Mouse (Mus musculus) kidney, postnatal 0 days (tissue): Measurements from ENCODE around the gene Gnat1. TPM values are rescaled to one million over a fixed set of nuclear protein-coding genes. Genes with fewer than 3 reads are reported as not detected.
A peak's percentile ranks its signal among the peaks of the same experiment; 100 is the strongest.

Source experiments
- ATAC-seq: fragments of 200-750 bp; cut with Nextera tagmentation; replicated peaks from 2 replicates; pipeline ENCODE4 v1.8.0; 2017; ENCODE audit warnings: low read depth, moderate number of reproducible peaks, moderate TSS enrichment, moderate library complexity; ENCODE audit not compliant: low FRiP score
- DNase-seq: peaks from one replicate; pipeline ENCODE4 v3.0.0-alpha.2; 2016; ENCODE audit warnings: low spot score
- H3K27ac ChIP-seq: fragments of 300-500 bp; sonication (generic); 2 replicates; pipeline ENCODE4 v1.5.1; 2014; ENCODE audit warnings: mild to moderate bottlenecking
- H3K27me3 ChIP-seq: fragments of 300-500 bp; sonication (generic); 2 replicates; pipeline ENCODE4 v1.6.1; 2014; ENCODE audit warnings: low read length, mixed read lengths; ENCODE audit not compliant: insufficient read depth
- H3K36me3 ChIP-seq: fragments of 300-500 bp; sonication (generic); 2 replicates; pipeline ENCODE4 v1.6.1; 2014; ENCODE audit warnings: low read length, mixed read lengths; ENCODE audit not compliant: insufficient read depth
- H3K4me1 ChIP-seq: fragments of 300-500 bp; sonication (generic); replicated peaks from 2 replicates; pipeline ENCODE4 v1.6.1; 2014; ENCODE audit warnings: antibody characterized with exemption, low read length, mixed read lengths; ENCODE audit not compliant: insufficient read depth
- H3K4me2 ChIP-seq: fragments of 300-500 bp; sonication (generic); 2 replicates; pipeline ENCODE4 v1.6.1; 2014; ENCODE audit warnings: mild to moderate bottlenecking, low read length, moderate library complexity, mixed read lengths
- H3K4me3 ChIP-seq: fragments of 300-500 bp; sonication (generic); replicated peaks from 2 replicates; pipeline ENCODE4 v1.5.1; 2014; ENCODE audit warnings: low read depth, low read length
- H3K9ac ChIP-seq: fragments of 300-500 bp; sonication (generic); 2 replicates; pipeline ENCODE4 v1.6.1; 2014; ENCODE audit warnings: low read depth, low read length
- H3K9me3 ChIP-seq: fragments of 300-500 bp; sonication (generic); replicated peaks from 2 replicates; pipeline ENCODE4 v1.6.1; 2016; ENCODE audit warnings: low read length, inconsistent platforms, mixed read lengths
- CTCF ChIP-seq: IDR thresholded peaks from 2 replicates; pipeline ENCODE4 v1.5.1; 2016; ENCODE audit warnings: antibody characterized with exemption, low read depth, mild to moderate bottlenecking, moderate library complexity
- WGBS: fragments of 180-500 bp; shearing (Covaris S2); extraction: QIAGEN DNeasy Blood & Tissue Kit; methylation state at CpG from one replicate; pipeline ENCODE4 v1.1.7; 2014; 5-methylcytosine and 5-hydroxymethylcytosine counted together
- polyA plus RNA-seq: library from polyadenylated mRNA; unstranded; fragments of >200 nt; fragmentation: Nextera tagmentation; extraction: Ambion mirVana; gene quantifications from 2 replicates; pipeline ENCODE4 v1.2.1, GENCODE M21; 2015

Gene Gnat1
- polyA plus RNA-seq, 1 experiment from 2014 or later = 0.89 TPM

DNA sequence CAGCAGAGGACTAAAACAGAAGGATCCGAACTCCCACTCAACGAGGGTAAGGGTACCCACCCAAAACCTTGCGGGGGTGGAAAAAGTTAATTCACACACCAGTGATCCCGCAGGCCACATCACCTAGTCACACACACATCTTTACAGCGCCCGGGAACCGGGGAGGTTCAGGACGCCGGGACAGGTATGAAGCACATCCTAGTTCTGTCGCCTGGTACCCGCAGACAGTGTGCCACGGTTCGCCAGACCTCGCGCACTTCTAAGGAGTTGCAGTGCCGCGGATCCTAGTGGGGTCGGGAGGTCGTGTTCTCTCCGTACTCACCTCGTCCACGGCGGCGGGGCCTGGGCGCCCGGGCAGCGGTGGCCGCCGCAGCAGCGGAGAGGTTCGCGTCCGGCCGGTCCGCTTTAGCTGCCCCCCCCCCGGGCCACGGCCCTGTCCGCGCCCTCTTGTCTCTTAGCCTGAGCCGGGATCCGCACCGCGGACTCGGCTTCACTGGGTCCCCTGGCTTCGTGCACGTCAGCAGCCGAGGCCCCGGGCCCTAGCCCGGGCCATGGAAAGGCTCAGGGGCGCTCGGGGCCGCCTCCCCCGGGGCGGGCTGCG lies 29.7 kb upstream of the Gnat1 start:
- ATAC-seq = no peak; the same call in 1 of the 2 replicates
- H3K4me1 ChIP-seq = peaks cover 40% of the 10 kb centered on the region
- DNase-seq = no peak

DNA sequence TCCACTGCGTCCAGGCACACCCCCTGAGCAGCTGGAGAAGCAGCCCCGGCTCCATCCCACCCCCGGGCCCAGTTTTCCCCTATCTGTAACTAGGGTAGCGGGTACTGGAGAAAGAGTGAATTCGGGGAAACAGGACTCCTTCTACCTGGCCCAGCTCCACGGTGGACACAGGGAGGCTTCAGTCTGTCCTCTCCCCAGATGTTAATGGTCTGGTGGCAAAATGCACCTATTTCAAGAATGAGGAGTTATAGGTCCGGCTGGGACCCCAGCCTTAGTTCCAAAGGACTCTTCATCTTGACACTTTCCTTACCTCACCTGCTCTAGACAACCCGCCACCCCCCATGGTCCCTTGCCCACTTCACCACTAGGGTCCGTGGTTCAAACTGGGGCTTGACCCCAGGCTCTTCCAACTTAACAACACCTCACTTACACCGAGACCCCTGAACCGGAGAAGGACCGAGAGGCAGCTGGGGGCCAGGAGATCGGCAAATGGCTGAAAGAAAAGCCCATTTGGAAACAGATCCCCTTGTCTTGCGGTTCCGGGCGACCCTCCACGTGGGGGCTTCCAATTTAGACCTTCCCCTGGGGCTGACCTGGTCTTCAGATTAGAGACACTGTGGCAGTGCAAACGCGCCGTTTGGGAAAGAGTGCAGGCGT lies 29.1 kb upstream of the Gnat1 start:
- peak overlapping the region; percentile 97 for H3K4me2 ChIP-seq
- H3K27ac ChIP-seq = peak overlapping the region; percentile 89
- DNase-seq (no peak), ATAC-seq (no peak)
- H3K9me3 ChIP-seq = no peaks in the 10 kb centered on the region
- no peak; the same call in 1 of the 2 replicates for TF ChIP-seq CTCF
- WGBS = 3% methylated on average over 21 of the region's 21 CpGs
- H3K9ac ChIP-seq = peak overlapping the region; percentile 93
- H3K27me3 ChIP-seq = no peaks in the 10 kb centered on the region
- peaks cover 39% of the 10 kb centered on the region for H3K4me1 ChIP-seq
- peak overlapping the region; percentile 75 for H3K4me3 ChIP-seq
- H3K36me3 ChIP-seq = no peaks in the 10 kb centered on the region; the same call in 1 of the 2 replicates

More for the DNA sequence above, 29.7 kb upstream of the Gnat1 start:
- TF ChIP-seq CTCF = no peak
- Histone ChIP-seq H3K4me3 (peak overlapping the region; percentile 75), H3K36me3 (no peaks in the 10 kb centered on the region; the same call in 1 of the 2 replicates), H3K27ac (peak overlapping the region; percentile 89), H3K9me3 (no peaks in the 10 kb centered on the region), H3K9ac (peak overlapping the region; percentile 93), H3K4me2 (peak overlapping the region; percentile 97), H3K27me3 (no peaks in the 10 kb centered on the region)
- 0% methylated on average over 37 of the region's 55 CpGs for WGBS

DNA sequence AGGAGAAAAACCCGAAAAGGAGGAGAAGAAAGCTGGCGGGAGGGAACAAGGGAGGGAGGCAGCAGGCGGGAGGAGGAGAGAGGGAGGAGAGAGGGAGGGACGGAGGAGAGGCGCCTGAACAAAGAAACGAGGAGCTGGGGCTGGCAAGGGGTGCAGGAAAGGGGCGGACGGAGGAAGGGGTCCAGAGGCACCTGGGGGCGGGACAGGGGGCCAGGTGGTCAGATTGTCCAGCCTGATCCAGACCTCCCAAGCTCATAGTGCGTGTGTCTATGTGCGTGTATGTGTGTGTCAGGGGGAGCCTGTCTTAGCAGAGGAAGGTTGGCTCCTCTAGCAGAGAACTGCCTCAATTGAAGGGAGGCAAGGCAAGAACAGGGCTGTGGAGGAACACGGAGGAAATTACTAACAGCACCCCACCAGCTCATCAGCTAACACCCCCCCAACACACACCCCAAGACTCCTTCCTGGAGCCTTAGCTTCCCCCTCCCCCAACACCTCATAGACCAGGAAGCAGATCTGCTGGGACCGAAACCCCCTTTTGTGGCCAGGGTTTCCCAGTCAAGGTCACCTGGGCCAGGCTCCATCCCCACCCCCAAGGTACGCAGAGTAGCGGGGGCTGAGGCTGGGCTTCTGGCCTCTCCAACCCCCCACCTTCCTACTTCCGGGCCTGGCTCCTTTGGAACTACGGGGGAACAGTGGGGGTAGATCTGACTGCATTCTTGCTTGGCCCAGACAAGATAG lies 28.4 kb upstream of the Gnat1 start:
- 6% methylated on average over 16 of the region's 17 CpGs for WGBS
- no peaks in the 10 kb centered on the region for H3K9me3 ChIP-seq

DNA sequence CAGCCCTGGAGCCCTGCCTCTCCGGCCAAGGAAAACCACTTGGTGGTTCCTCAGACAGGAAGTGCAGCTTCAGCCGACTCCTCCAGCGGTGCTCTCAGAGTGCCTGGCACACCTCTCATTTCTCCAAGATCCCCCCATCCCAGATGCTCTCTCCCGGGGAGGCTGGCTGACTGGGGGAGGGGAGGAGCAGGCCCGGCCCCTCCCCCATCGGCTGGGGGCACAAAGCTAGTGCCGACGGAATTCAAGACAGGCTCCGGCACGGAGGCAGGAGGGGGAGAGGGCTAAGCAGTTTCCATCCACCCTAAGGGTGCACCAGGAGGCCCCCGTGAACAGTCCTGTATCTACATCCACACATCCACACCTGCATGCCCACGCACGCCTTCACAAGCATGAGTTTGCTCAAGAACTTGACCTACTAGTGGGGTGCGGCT lies 27.3 kb upstream of the Gnat1 start:
- WGBS = 8% methylated on average over 14 of the region's 14 CpGs
- H3K36me3 ChIP-seq = no peaks in the 10 kb centered on the region; the same call in 1 of the 2 replicates
- H3K9me3 ChIP-seq = no peaks in the 10 kb centered on the region
- H3K4me2 ChIP-seq = peak overlapping the region; percentile 97
- peak; percentile 35 for DNase-seq
- peak overlapping the region; percentile 93; the same call in 1 of the 2 replicates for H3K9ac ChIP-seq
- no peaks in the 10 kb centered on the region for H3K27me3 ChIP-seq
- H3K27ac ChIP-seq = no peak overlapping the region
- H3K4me1 ChIP-seq = peaks cover 51% of the 10 kb centered on the region
- TF ChIP-seq CTCF = no peak
- no peak for ATAC-seq
- peak overlapping the region; percentile 75 for H3K4me3 ChIP-seq

More for the DNA sequence above, 28.4 kb upstream of the Gnat1 start:
- ATAC-seq (no peak), DNase-seq (peak; percentile 69)
- Histone ChIP-seq H3K27ac (peak overlapping the region; percentile 39), H3K4me3 (peak overlapping the region; percentile 75), H3K27me3 (no peaks in the 10 kb centered on the region), H3K36me3 (no peaks in the 10 kb centered on the region; the same call in 1 of the 2 replicates), H3K9ac (peak overlapping the region; percentile 93), H3K4me1 (peaks cover 43% of the 10 kb centered on the region), H3K4me2 (peak overlapping the region; percentile 97)
- no peak for TF ChIP-seq CTCF

DNA sequence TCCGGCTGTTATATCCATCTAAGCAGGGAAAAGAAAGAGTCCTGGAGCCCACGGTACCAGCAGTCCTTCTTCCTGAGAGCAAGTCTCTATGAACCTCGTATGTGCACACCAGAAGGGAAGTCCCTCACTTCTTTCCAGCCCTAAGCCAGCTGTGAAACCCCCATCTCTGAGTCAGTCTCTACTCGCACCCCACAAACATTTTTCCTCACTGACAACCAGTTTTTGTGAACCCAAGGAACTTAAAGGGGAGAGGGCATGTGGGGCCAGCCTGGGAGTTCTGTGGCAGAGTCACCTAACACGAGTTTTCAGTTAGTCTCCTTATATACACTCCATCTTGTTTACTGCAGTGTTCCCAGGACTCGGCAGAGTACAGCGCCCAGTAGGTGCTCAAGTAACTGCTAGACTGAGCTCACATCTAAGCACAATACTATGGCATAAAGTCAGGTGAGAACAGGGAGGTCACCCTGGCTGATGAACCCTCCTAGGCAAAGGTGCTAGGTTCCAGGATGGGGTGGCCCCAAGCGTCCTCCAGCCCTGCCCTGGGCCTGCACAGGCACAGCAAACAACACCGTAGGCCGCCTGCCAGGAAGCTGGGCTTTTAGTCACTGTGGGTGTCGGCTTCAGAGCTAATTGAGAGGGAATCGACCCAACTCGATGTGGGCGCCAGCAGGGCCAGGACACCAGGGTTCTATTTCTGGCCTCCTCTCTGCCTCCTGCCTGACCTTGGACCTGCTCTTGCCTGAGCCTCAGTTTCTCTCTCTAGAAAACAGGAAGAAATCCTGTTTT lies 24.0 kb upstream of the Gnat1 start:
- H3K4me3 ChIP-seq = no peak overlapping the region
- H3K27ac ChIP-seq = peak overlapping the region; percentile 42; the same call in 1 of the 2 replicates
- no peaks in the 10 kb centered on the region for H3K27me3 ChIP-seq
- no peak for ATAC-seq
- no peak for TF ChIP-seq CTCF
- H3K9me3 ChIP-seq = no peaks in the 10 kb centered on the region
- no peaks in the 10 kb centered on the region; the same call in 1 of the 2 replicates for H3K36me3 ChIP-seq
- 51% methylated on average over 14 of the region's 14 CpGs for WGBS
- 0 out of 2 replicates have a peak overlapping the region, but pooled peaks have one; percentile 27 for H3K9ac ChIP-seq
- DNase-seq = no peak
- peaks cover 73% of the 10 kb centered on the region for H3K4me1 ChIP-seq
- H3K4me2 ChIP-seq = no peak overlapping the region
